Mouse (Mus musculus) myocyte (in vitro differentiated cells): Measurements from ENCODE around the gene Clasrp. TPM values are rescaled to one million over a fixed set of nuclear protein-coding genes. Genes with fewer than 3 reads are reported as not detected.
A peak's percentile ranks its signal among the peaks of the same experiment; 100 is the strongest.

ENCODE experiments used
- H3K27me3 ChIP-seq: one replicate; pipeline ENCODE4 v1.6.1; 2011; ENCODE audit not compliant: control insufficient read depth, insufficient read depth, insufficient read length
- H3K36me3 ChIP-seq: one replicate; pipeline ENCODE4 v1.6.1; 2011; ENCODE audit not compliant: control insufficient read depth, insufficient read depth
- H3K4me2 ChIP-seq: one replicate; pipeline ENCODE4 v1.6.1; 2011; ENCODE audit warnings: low read depth, control low read depth
- H3K4me3 ChIP-seq: one replicate; pipeline ENCODE4 v1.5.1; 2011; ENCODE audit warnings: mild to moderate bottlenecking, control low read depth, moderate library complexity
- H3K79me2 ChIP-seq: one replicate; pipeline ENCODE4 v1.6.1; 2011; ENCODE audit not compliant: control insufficient read depth, insufficient read depth
- H3ac ChIP-seq: one replicate; pipeline ENCODE4 v1.6.1; 2011; ENCODE audit not compliant: control insufficient read depth, insufficient read length
- CEBPB ChIP-seq: IDR thresholded peaks from 2 replicates; pipeline ENCODE4 v1.6.1; 2011; ENCODE audit warnings: mild to moderate bottlenecking, moderate library complexity; ENCODE audit not compliant: poor library complexity, insufficient read depth, severe bottlenecking
- E2F4 ChIP-seq: IDR thresholded peaks from one replicate; pipeline ENCODE4 v1.6.1; 2011; ENCODE audit warnings: mild to moderate bottlenecking, control low read depth, moderate library complexity; ENCODE audit not compliant: insufficient read depth
- MAX ChIP-seq: IDR thresholded peaks from one replicate; pipeline ENCODE4 v1.6.1; 2011; ENCODE audit warnings: low read depth, mild to moderate bottlenecking, control low read depth
- MYOD1 ChIP-seq, 3 experiments: IDR thresholded peaks; one replicate each; pipeline ENCODE4 v1.6.1; 2011; ENCODE audit warnings: control low read depth in 2 of 3, low read depth in 2 of 3, mild to moderate bottlenecking in 2 of 3, moderate library complexity in 1 of 3; ENCODE audit not compliant: insufficient read length in 2 of 3, control insufficient read depth in 1 of 3
- MYOG ChIP-seq, 3 experiments: IDR thresholded peaks; one replicate each; pipeline ENCODE4 v1.6.1; 2011; ENCODE audit warnings: control low read depth in 2 of 3, low read depth in 2 of 3, mild to moderate bottlenecking in 2 of 3; ENCODE audit not compliant: insufficient read length in 2 of 3, control insufficient read depth in 1 of 3, insufficient read depth in 1 of 3
- POLR2A ChIP-seq: IDR thresholded peaks from one replicate; pipeline ENCODE4 v1.6.1; 2011; ENCODE audit warnings: low read depth, mild to moderate bottlenecking, control low read depth, moderate library complexity; ENCODE audit not compliant: insufficient read length
- POLR2AphosphoS2 ChIP-seq: IDR thresholded peaks from one replicate; pipeline ENCODE4 v1.6.1; 2011; ENCODE audit warnings: low read depth, control low read depth; ENCODE audit not compliant: insufficient read length
- REST ChIP-seq: IDR thresholded peaks from one replicate; pipeline ENCODE4 v1.6.1; 2011; ENCODE audit warnings: mild to moderate bottlenecking, control low read depth, moderate library complexity; ENCODE audit not compliant: insufficient read depth, insufficient read length
- SRF ChIP-seq: IDR thresholded peaks from one replicate; pipeline ENCODE4 v1.6.1; 2011; ENCODE audit warnings: low read depth; ENCODE audit not compliant: control insufficient read depth, insufficient read length
- TCF12 ChIP-seq: IDR thresholded peaks from one replicate; pipeline ENCODE4 v1.6.1; 2011; ENCODE audit warnings: mild to moderate bottlenecking, control low read depth; ENCODE audit not compliant: poor library complexity, insufficient read depth, severe bottlenecking
- TCF3 ChIP-seq: IDR thresholded peaks from one replicate; pipeline ENCODE4 v1.6.1; 2011; ENCODE audit warnings: low read depth, control low read depth; ENCODE audit not compliant: insufficient read length
- USF1 ChIP-seq: IDR thresholded peaks from one replicate; pipeline ENCODE4 v1.6.1; 2011; ENCODE audit warnings: low read depth, mild to moderate bottlenecking, control low read depth, moderate library complexity
- polyA plus RNA-seq: library from polyadenylated mRNA; unstranded; fragments of >200 nt; fragmentation: generic; extraction: Trizol; gene quantifications from one replicate; pipeline ENCODE4 v1.2.1, GENCODE M21; 2012; ENCODE audit warnings: missing spikeins

Gene Clasrp
- polyA plus RNA-seq, result 14.8 TPM

DNA sequence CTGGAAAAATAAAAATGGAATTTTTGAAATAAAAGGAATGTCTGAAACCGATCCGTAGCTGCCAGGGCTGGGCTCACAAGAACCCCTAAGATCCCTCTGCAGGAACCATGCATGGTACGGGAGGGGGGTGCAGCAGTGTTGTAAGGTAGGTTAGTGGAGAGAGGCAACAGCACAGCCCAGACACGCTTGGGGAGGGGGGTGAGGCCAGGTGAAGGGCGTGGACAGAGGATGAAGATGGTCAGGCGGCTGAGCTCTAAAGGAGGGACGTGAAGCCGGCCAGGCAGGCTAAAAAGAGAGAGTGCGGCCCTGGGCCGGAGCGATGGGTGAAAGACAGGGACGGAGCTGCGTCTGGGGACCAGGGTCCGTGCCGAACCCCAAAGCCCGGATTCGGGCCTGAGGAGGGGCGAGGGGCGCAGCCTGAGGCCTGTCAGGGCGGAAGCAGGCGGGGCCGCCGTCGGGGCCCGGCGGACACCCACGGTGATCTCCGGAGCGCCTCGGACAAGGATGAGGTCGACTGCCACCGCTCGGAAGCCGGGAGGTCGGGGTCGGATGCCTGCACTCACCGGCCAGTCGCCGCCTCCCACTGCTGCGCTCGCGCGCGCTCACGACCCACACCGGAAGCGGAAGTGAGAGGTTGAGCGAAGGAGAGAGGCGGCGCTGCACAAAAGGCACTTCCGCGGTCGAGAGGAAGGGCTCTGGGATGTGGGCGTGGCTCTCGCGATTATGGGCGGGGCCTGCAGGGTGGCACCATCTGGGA lies at the start of gene Clasrp:
Gene Clasrp, minus strand, starts transcription at position 638 of the 757 bp plus-strand sequence.
- peak within 1 kb of the TSS; percentile 85 for H3K4me2 ChIP-seq
- peak within 1 kb of the TSS; percentile 69 for H3K4me3 ChIP-seq
- H3K27me3 ChIP-seq, result no peaks in the 10 kb centered on the region
- peaks cover 35% of the 10 kb centered on the region for H3K79me2 ChIP-seq
- H3ac ChIP-seq, result peak within 1 kb of the TSS; percentile 72
- TF ChIP-seq TCF12 (no peak), SRF (no peak), E2F4 (peak; percentile 35), REST (no peak), MYOG (IDR thresholded peaks at IDR 0.05; ENCODE audit: control insufficient read depth in 1 of 3, insufficient read depth in 1 of 3, insufficient read length in 2 of 3, low read depth in 2 of 3) (peak in 1 of 3 experiments; percentile 36), TCF3 (no peak), POLR2A (peak; percentile 96), MAX (no peak), POLR2AphosphoS2 (peak; percentile 98), CEBPB (no peak), USF1 (no peak), MYOD1 (IDR thresholded peaks at IDR 0.05; ENCODE audit: control insufficient read depth in 1 of 3, insufficient read length in 2 of 3, low read depth in 2 of 3) (peak in 1 of 3 experiments; percentile 1)
- H3K36me3 ChIP-seq, result peaks cover 4% of the 10 kb centered on the region

DNA sequence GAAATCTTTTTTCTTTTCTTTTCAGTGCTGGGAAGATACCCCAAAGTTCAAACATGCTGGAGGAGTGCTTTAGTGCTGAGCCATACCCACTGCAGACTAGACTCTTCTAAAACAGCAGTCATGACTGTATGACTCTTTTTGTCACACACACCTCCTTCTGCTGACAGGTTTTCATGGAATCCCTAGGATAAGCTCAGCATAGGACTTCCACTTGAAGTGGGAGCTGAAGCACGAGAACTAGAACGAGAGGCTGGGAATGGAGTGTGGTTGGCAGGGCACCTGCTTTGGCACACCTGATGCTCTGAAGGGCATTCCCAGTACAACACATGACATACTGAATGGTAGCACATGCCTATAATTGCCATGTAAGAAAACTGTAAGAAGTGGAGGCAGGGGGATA lies 48.3 kb upstream of the Clasrp start:
- H3ac ChIP-seq, result no peak overlapping the region
- peaks cover 8% of the 10 kb centered on the region for H3K79me2 ChIP-seq
- H3K4me2 ChIP-seq, result no peak overlapping the region
- H3K36me3 ChIP-seq, result no peaks in the 10 kb centered on the region
- H3K27me3 ChIP-seq, result no peaks in the 10 kb centered on the region
- no peak for TF ChIP-seq CEBPB
- no peak for TF ChIP-seq MAX
- no peak for TF ChIP-seq MYOD1 (IDR thresholded peaks at IDR 0.05; ENCODE audit: control insufficient read depth in 1 of 3, insufficient read length in 2 of 3, low read depth in 2 of 3)
- no peak for TF ChIP-seq POLR2AphosphoS2
- TF ChIP-seq E2F4, result no peak
- TF ChIP-seq TCF3, result no peak
- TF ChIP-seq TCF12, result no peak
- no peak for TF ChIP-seq POLR2A
- no peak for TF ChIP-seq SRF
- no peak for TF ChIP-seq USF1
- TF ChIP-seq MYOG (IDR thresholded peaks at IDR 0.05; ENCODE audit: control insufficient read depth in 1 of 3, insufficient read depth in 1 of 3, insufficient read length in 2 of 3, low read depth in 2 of 3), result no peak
- no peak for TF ChIP-seq REST
- no peak overlapping the region for H3K4me3 ChIP-seq

DNA sequence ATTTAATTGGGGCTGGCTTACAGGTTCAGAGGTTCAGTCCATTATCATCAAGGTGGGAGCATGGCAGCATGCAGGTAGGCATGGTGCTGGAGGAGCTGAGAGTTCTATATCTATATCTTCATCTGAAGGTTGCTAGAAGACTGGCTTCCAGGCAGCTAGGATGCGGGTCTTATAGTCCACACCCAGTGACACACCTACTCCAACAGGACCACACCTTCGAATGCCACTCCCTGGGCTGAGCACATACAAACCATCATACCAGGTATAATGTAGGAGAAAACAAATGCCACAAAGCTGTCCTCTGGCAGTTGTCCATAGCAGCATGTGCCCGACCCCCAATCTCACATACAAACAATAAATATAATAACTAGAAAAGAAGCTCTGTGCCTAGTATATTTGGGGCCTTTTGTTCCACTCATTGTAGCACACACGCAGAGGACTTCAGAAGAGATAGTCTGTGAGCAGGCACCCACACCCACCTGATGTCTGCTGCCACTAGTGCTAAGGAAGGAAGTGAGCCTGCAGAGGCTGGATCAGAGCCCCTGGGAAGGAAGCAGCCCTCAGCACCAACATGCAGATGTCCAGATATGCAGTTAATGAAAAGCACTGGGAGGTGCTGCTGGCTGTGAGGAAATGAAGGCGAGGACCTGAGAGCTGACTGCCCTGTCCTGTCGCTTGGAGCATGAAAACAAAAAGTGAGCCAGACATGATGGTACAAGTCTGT lies 46.9 kb upstream of the Clasrp start:
- TF ChIP-seq MYOG (IDR thresholded peaks at IDR 0.05; ENCODE audit: control insufficient read depth in 1 of 3, insufficient read depth in 1 of 3, insufficient read length in 2 of 3, low read depth in 2 of 3) (no peak), USF1 (no peak), REST (no peak), E2F4 (no peak), TCF3 (no peak), MAX (no peak), SRF (no peak), MYOD1 (IDR thresholded peaks at IDR 0.05; ENCODE audit: control insufficient read depth in 1 of 3, insufficient read length in 2 of 3, low read depth in 2 of 3) (no peak), POLR2A (no peak), POLR2AphosphoS2 (no peak)
- Histone ChIP-seq H3K79me2 (no peaks in the 10 kb centered on the region), H3ac (no peak overlapping the region), H3K36me3 (no peaks in the 10 kb centered on the region), H3K4me3 (no peak overlapping the region), H3K4me2 (no peak overlapping the region), H3K27me3 (no peaks in the 10 kb centered on the region)

DNA sequence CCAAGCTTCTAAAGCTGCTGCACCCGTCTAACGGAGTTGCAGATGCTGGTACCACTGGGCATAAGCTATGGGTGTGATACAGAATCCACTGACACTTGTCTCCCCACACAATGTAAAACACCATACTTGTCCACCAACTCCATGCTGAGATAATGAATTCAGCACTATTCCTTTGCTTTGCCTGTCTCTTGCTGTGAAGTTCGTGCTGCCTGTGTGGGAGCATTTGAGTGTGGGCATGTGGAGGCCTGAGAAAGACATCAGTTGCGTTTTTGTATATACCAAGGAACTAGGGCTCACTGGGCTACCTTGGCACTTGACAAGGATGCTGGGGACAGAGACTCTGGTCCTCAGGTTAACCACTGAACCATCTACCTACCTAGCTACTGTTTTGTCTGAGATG lies 36.9 kb upstream of the Clasrp start:
- H3K27me3 ChIP-seq, result no peaks in the 10 kb centered on the region
- H3K79me2 ChIP-seq, result no peaks in the 10 kb centered on the region
- peaks cover 22% of the 10 kb centered on the region for H3K36me3 ChIP-seq
- H3K4me3 ChIP-seq, result no peak overlapping the region
- H3ac ChIP-seq, result no peak overlapping the region
- no peak overlapping the region for H3K4me2 ChIP-seq
- TF ChIP-seq SRF (no peak), E2F4 (no peak), REST (no peak), USF1 (no peak), CEBPB (no peak), MYOG (IDR thresholded peaks at IDR 0.05; ENCODE audit: control insufficient read depth in 1 of 3, insufficient read depth in 1 of 3, insufficient read length in 2 of 3, low read depth in 2 of 3) (no peak), TCF12 (no peak), POLR2A (no peak), TCF3 (no peak), MAX (no peak), MYOD1 (IDR thresholded peaks at IDR 0.05; ENCODE audit: control insufficient read depth in 1 of 3, insufficient read length in 2 of 3, low read depth in 2 of 3) (no peak), POLR2AphosphoS2 (no peak)
